Mouse (Mus musculus): ENCODE results near the gene Pde6b. TPM values are rescaled to one million over a fixed set of nuclear protein-coding genes. Genes with fewer than 3 reads are reported as not detected.

The Pde6b gene
- polyA plus RNA-seq, 1 experiment from 2014 or later = 0.26 TPM

GRCm38 (mm10) chr5:108466647-108467046 lies 78.5 kb downstream of the Pde6b start:
- H3K36me3 ChIP-seq = peaks cover 5% of the 10 kb centered on the region; the same call in 1 of the 2 replicates
- H3K27me3 ChIP-seq = no peaks in the 10 kb centered on the region
- no peaks in the 10 kb centered on the region for H3K9me3 ChIP-seq
- peaks cover 24% of the 10 kb centered on the region for H3K4me1 ChIP-seq
- no peak for ATAC-seq (ENCODE audit: insufficient number of reproducible peaks, insufficient read depth, low FRiP score, low TSS enrichment)
- WGBS = 95% methylated on average over 1 of the region's 1 CpGs
- no peak overlapping the region for H3K9ac ChIP-seq
- no peak overlapping the region for H3K4me2 ChIP-seq (replicated peaks)
- no peak overlapping the region for H3K27ac ChIP-seq
- no peak overlapping the region for H3K4me3 ChIP-seq

GRCm38 (mm10) chr5:108469617-108470016 lies 81.4 kb downstream of the Pde6b start:
- Histone ChIP-seq H3K4me1 (no peaks in the 10 kb centered on the region), H3K4me3 (no peak overlapping the region), H3K9ac (no peak overlapping the region), H3K27ac (no peak overlapping the region), H3K27me3 (no peaks in the 10 kb centered on the region), H3K9me3 (no peaks in the 10 kb centered on the region), H3K36me3 (peaks cover 34% of the 10 kb centered on the region), H3K4me2 (replicated peaks) (no peak overlapping the region)
- 76% methylated on average over 7 of the region's 7 CpGs for WGBS
- no peak for ATAC-seq (ENCODE audit: insufficient number of reproducible peaks, insufficient read depth, low FRiP score, low TSS enrichment)

- WGBS = 84% methylated on average over 4 of the region's 4 CpGs
- Histone ChIP-seq H3K27ac (no peak overlapping the region), H3K4me1 (no peaks in the 10 kb centered on the region), H3K9ac (no peak overlapping the region), H3K9me3 (no peaks in the 10 kb centered on the region), H3K36me3 (peaks cover 74% of the 10 kb centered on the region), H3K4me3 (no peak overlapping the region), H3K27me3 (no peaks in the 10 kb centered on the region), H3K4me2 (replicated peaks) (no peak overlapping the region)
- no peak for ATAC-seq (ENCODE audit: insufficient number of reproducible peaks, insufficient read depth, low FRiP score, low TSS enrichment)
Observed at GRCm38 (mm10) chr5:108473737-108474136, 85.5 kb downstream of the Pde6b start.

GRCm38 (mm10) chr5:108475977-108476376 lies 87.8 kb downstream of the Pde6b start:
- ATAC-seq (ENCODE audit: insufficient number of reproducible peaks, insufficient read depth, low FRiP score, low TSS enrichment) = no peak
- no peaks in the 10 kb centered on the region for H3K9me3 ChIP-seq
- H3K9ac ChIP-seq = no peak overlapping the region
- H3K27ac ChIP-seq = no peak overlapping the region
- no peak overlapping the region for H3K4me2 ChIP-seq (replicated peaks)
- no peak overlapping the region for H3K4me3 ChIP-seq
- H3K27me3 ChIP-seq = no peaks in the 10 kb centered on the region
- H3K36me3 ChIP-seq = peaks cover 78% of the 10 kb centered on the region
- 87% methylated on average over 3 of the region's 3 CpGs for WGBS
- H3K4me1 ChIP-seq = no peaks in the 10 kb centered on the region

Other genes with a start within 250 kb of the Pde6b start
- 47.6 and 51.8 TPM in 2 replicates for gene Dr1, start 119.5 kb upstream of the Pde6b start, polyA plus RNA-seq (2016; fragmentation: Nextera tagmentation; extraction: Ambion mirVana)
- gene Pigg, start 75.8 kb upstream of the Pde6b start, polyA plus RNA-seq (2016; fragmentation: Nextera tagmentation; extraction: Ambion mirVana) = 6.2 and 6.9 TPM in 2 replicates
- gene Gm42517, start 20.5 kb upstream of the Pde6b start, polyA plus RNA-seq (2016; fragmentation: Nextera tagmentation; extraction: Ambion mirVana) = not detected in 2 replicates
- gene Atp5k, start 46.1 kb downstream of the Pde6b start, polyA plus RNA-seq (2016; fragmentation: Nextera tagmentation; extraction: Ambion mirVana) = 453 and 457 TPM in 2 replicates
- gene Mfsd7a, start 60.5 kb downstream of the Pde6b start, polyA plus RNA-seq (2016; fragmentation: Nextera tagmentation; extraction: Ambion mirVana) = 0.18 TPM in 2 replicates
- gene Pcgf3, start 72.8 kb downstream of the Pde6b start, polyA plus RNA-seq (2016; fragmentation: Nextera tagmentation; extraction: Ambion mirVana) = 30.6 and 34.7 TPM in 2 replicates
- 3.5 and 4.3 TPM in 2 replicates for gene Cplx1, start 161.6 kb downstream of the Pde6b start, polyA plus RNA-seq (2016; fragmentation: Nextera tagmentation; extraction: Ambion mirVana)
- gene Gak, start 241.4 kb downstream of the Pde6b start, polyA plus RNA-seq (2016; fragmentation: Nextera tagmentation; extraction: Ambion mirVana) = 53.5 and 55.2 TPM in 2 replicates
- 22.3 and 22.6 TPM in 2 replicates for gene Tmem175, start 241.4 kb downstream of the Pde6b start, polyA plus RNA-seq (2016; fragmentation: Nextera tagmentation; extraction: Ambion mirVana)